Comparison of ENCODE assay signal across 33 mouse cellular contexts in the genomic region with DNA sequence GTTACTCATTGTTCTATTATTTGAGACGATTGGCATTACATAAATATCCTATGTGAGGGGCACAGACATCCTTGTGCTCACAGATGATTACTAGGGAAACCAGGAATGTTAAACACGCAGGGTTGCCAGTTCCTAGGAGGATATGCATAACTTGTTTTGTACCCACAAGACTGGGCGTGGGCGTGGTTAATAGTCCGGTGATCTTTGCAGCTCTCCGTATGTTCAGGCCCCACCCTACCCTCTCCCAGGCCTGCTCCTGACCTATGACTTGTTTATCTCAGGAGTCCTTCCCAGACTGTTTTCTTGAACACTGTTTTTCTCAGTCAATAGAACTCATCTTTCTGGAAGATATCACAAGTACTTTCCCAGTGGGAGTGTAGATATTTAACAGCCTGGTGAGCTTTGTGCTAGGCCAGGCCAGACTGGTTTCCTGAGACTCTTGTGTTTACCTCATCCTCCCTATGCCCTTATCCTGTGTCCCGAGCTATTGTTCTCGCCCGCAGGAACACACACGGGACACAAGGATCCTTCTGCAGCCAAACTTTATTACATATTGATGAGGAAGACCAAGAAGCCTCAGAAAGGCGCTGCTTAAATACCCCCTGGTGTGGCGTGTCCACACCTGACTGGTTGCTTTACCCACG. TPM values are rescaled to one million over a fixed set of nuclear protein-coding genes. Genes with fewer than 3 reads are reported as not detected.
DNase-seq lines count a peak whose midpoint lies in the region; ATAC-seq and TF ChIP-seq lines count a peak whose summit lies in the region.
"Had no signal": no experiment of that assay in that cellular context is flagged by ENCODE, and none has a peak within 500 bp of the region (broad histone marks: within the 10 kb centered on the region; RNA-seq: fewer than 3 reads in every experiment).

No protein-coding gene starts in this region.

- DNase-seq in embryonic facial prominence, embryonic 14.5 days (ENCODE audit: low spot score), result peak; percentile 18
- DNase-seq in embryonic facial prominence, embryonic 10.5 days (ENCODE audit: low spot score), result no peak
- peak; percentile 10 for DNase-seq in lung, postnatal 10 days
- DNase-seq in lung, adult 2 months, result no peak
- no peak for DNase-seq in embryo, embryonic 11 days
- DNase-seq: adrenal gland, postnatal 10 days; cerebellum, adult 8-10 months; cerebellum, postnatal 25 days; gastrocnemius, postnatal 10 days; heart, postnatal 36 days; kidney, adult 11 months; kidney, postnatal 14 days; right cerebral cortex, adult 18-20 months; spleen, adult 18-20 months; thymus, postnatal 14 days had no signal

- H3K4me3 ChIP-seq in embryonic facial prominence, embryonic 14.5 days (ENCODE audit: low read depth, low read length), result no peak overlapping the region
- H3K4me3 ChIP-seq in embryonic facial prominence, embryonic 10.5 days, result no peak overlapping the region
- no peak overlapping the region for H3K4me3 ChIP-seq in kidney, embryonic 16.5 days (ENCODE audit: low read length)
- H3K4me3 ChIP-seq in kidney, embryonic 14.5 days (ENCODE audit: low read length), result no peak overlapping the region
- no peak overlapping the region for H3K4me3 ChIP-seq in lung, adult 2 months (replicated peaks; ENCODE audit: extremely low read depth, low read depth, low read length)
- H3K4me3 ChIP-seq: embryonic facial prominence, embryonic 12.5 days; erythroblast, embryonic 14.5 days; forebrain, embryonic 12.5 days; hindbrain, embryonic 13.5 days; left cerebral cortex, adult 2 months; limb, embryonic 12.5 days; liver, embryonic 15.5 days; megakaryocyte, embryonic 14.5 days; midbrain, embryonic 12.5 days; myocyte; neural tube, embryonic 12.5 days had no signal

- 75% methylated on average over 13 of the region's 13 CpGs for WGBS in embryonic facial prominence, embryonic 14.5 days
- WGBS in embryonic facial prominence, embryonic 10.5 days, result 86% methylated on average over 13 of the region's 13 CpGs
- WGBS in kidney, embryonic 16.5 days, result 70% methylated on average over 13 of the region's 13 CpGs
- 81% methylated on average over 13 of the region's 13 CpGs for WGBS in kidney, embryonic 14.5 days
- 49% methylated on average over 13 of the region's 13 CpGs for WGBS in lung, adult 2 months

- H3K9me3 ChIP-seq in embryonic facial prominence, embryonic 14.5 days (ENCODE audit: control insufficient read depth, low read length), result no peaks in the 10 kb centered on the region
- no peaks in the 10 kb centered on the region for H3K9me3 ChIP-seq in embryonic facial prominence, embryonic 10.5 days
- H3K9me3 ChIP-seq in kidney, embryonic 16.5 days (ENCODE audit: low read length), result no peaks in the 10 kb centered on the region
- H3K9me3 ChIP-seq in kidney, embryonic 14.5 days (ENCODE audit: control insufficient read depth, low read length), result no peaks in the 10 kb centered on the region
- H3K9me3 ChIP-seq: embryonic facial prominence, embryonic 12.5 days; forebrain, embryonic 12.5 days; hindbrain, embryonic 13.5 days; limb, embryonic 12.5 days; liver, embryonic 15.5 days; midbrain, embryonic 12.5 days; neural tube, embryonic 12.5 days had no signal

- ATAC-seq in embryonic facial prominence, embryonic 14.5 days (ENCODE audit: low read depth), result no peak
- ATAC-seq in kidney, embryonic 16.5 days (ENCODE audit: low FRiP score, low TSS enrichment), result peak; percentile 51; the same call in 1 of the 2 replicates
- ATAC-seq in kidney, embryonic 14.5 days (ENCODE audit: low FRiP score, low TSS enrichment), result no peak

- H3K9ac ChIP-seq in embryonic facial prominence, embryonic 14.5 days (ENCODE audit: low read depth, low read length), result no peak overlapping the region
- no peak overlapping the region for H3K9ac ChIP-seq in kidney, embryonic 16.5 days (replicated peaks; ENCODE audit: low read length)
- H3K9ac ChIP-seq in kidney, embryonic 14.5 days (ENCODE audit: low read depth, low read length), result no peak overlapping the region
- H3K9ac ChIP-seq: embryonic facial prominence, embryonic 12.5 days; forebrain, embryonic 12.5 days; hindbrain, embryonic 13.5 days; limb, embryonic 12.5 days; liver, embryonic 15.5 days; midbrain, embryonic 12.5 days; neural tube, embryonic 12.5 days had no signal

- no peak overlapping the region for H3K27ac ChIP-seq in embryonic facial prominence, embryonic 14.5 days (replicated peaks; ENCODE audit: low read depth, low read length)
- no peak overlapping the region for H3K27ac ChIP-seq in embryonic facial prominence, embryonic 10.5 days (replicated peaks)
- no peak overlapping the region for H3K27ac ChIP-seq in kidney, embryonic 16.5 days (ENCODE audit: low read length)
- no peak overlapping the region for H3K27ac ChIP-seq in kidney, embryonic 14.5 days (ENCODE audit: low read depth, low read length)
- H3K27ac ChIP-seq: embryonic facial prominence, embryonic 12.5 days; forebrain, embryonic 12.5 days; hindbrain, embryonic 13.5 days; left cerebral cortex, adult 2 months; limb, embryonic 12.5 days; liver, embryonic 15.5 days; midbrain, embryonic 12.5 days; neural tube, embryonic 12.5 days had no signal

- H3K27me3 ChIP-seq in embryonic facial prominence, embryonic 14.5 days (replicated peaks; ENCODE audit: control insufficient read depth, insufficient read depth, low read length), result no peaks in the 10 kb centered on the region
- no peaks in the 10 kb centered on the region for H3K27me3 ChIP-seq in embryonic facial prominence, embryonic 10.5 days (replicated peaks; ENCODE audit: low read depth, poor library complexity, severe bottlenecking)
- H3K27me3 ChIP-seq in kidney, embryonic 16.5 days (ENCODE audit: insufficient read depth, low read length), result no peaks in the 10 kb centered on the region
- H3K27me3 ChIP-seq in kidney, embryonic 14.5 days (ENCODE audit: control insufficient read depth, insufficient read depth, low read length), result no peaks in the 10 kb centered on the region
- H3K27me3 ChIP-seq: embryonic facial prominence, embryonic 12.5 days; forebrain, embryonic 12.5 days; hindbrain, embryonic 13.5 days; limb, embryonic 12.5 days; liver, embryonic 15.5 days; megakaryocyte, embryonic 14.5 days; midbrain, embryonic 12.5 days; neural tube, embryonic 12.5 days had no signal

- TF ChIP-seq POLR2A in lung, adult 2 months (IDR thresholded peaks at IDR 0.05; ENCODE audit: borderline replicate concordance, extremely low read depth, low read depth, low read length), result no peak

- H3K36me3 ChIP-seq in embryonic facial prominence, embryonic 14.5 days (ENCODE audit: control insufficient read depth, insufficient read depth, low read length), result no peaks in the 10 kb centered on the region
- H3K36me3 ChIP-seq in embryonic facial prominence, embryonic 10.5 days (replicated peaks), result no peaks in the 10 kb centered on the region
- no peaks in the 10 kb centered on the region for H3K36me3 ChIP-seq in kidney, embryonic 16.5 days (ENCODE audit: insufficient read depth, low read length)
- H3K36me3 ChIP-seq in kidney, embryonic 14.5 days (ENCODE audit: control insufficient read depth, insufficient read depth, low read length), result no peaks in the 10 kb centered on the region
- H3K36me3 ChIP-seq: embryonic facial prominence, embryonic 12.5 days; forebrain, embryonic 12.5 days; hindbrain, embryonic 13.5 days; limb, embryonic 12.5 days; liver, embryonic 15.5 days; midbrain, embryonic 12.5 days; neural tube, embryonic 12.5 days had no signal

- no peaks in the 10 kb centered on the region for H3K4me1 ChIP-seq in embryonic facial prominence, embryonic 14.5 days (ENCODE audit: control insufficient read depth, insufficient read depth, low read length)
- no peaks in the 10 kb centered on the region for H3K4me1 ChIP-seq in embryonic facial prominence, embryonic 10.5 days
- no peaks in the 10 kb centered on the region for H3K4me1 ChIP-seq in kidney, embryonic 16.5 days (ENCODE audit: insufficient read depth, low read length)
- no peaks in the 10 kb centered on the region for H3K4me1 ChIP-seq in kidney, embryonic 14.5 days (ENCODE audit: control insufficient read depth, insufficient read depth, low read length)
- no peaks in the 10 kb centered on the region for H3K4me1 ChIP-seq in lung, adult 2 months (ENCODE audit: control insufficient read depth, insufficient read depth, low read length)
- H3K4me1 ChIP-seq: embryonic facial prominence, embryonic 12.5 days; forebrain, embryonic 12.5 days; hindbrain, embryonic 13.5 days; limb, embryonic 12.5 days; liver, embryonic 15.5 days; megakaryocyte, embryonic 14.5 days; midbrain, embryonic 12.5 days; neural tube, embryonic 12.5 days had no signal

- no peak for TF ChIP-seq CTCF in lung, adult 2 months (IDR thresholded peaks at IDR 0.05; ENCODE audit: insufficient read depth, low read length)

- H3K4me2 ChIP-seq in embryonic facial prominence, embryonic 14.5 days (ENCODE audit: low read depth, low read length), result no peak overlapping the region
- H3K4me2 ChIP-seq in kidney, embryonic 16.5 days (replicated peaks; ENCODE audit: low read depth, low read length), result no peak overlapping the region
- no peak overlapping the region for H3K4me2 ChIP-seq in kidney, embryonic 14.5 days (replicated peaks; ENCODE audit: low read depth, low read length)
- H3K4me2 ChIP-seq: embryonic facial prominence, embryonic 12.5 days; forebrain, embryonic 12.5 days; heart, embryonic 11.5 days; hindbrain, embryonic 13.5 days; limb, embryonic 12.5 days; liver, embryonic 15.5 days; midbrain, embryonic 12.5 days; neural tube, embryonic 12.5 days had no signal

RNA-seq across cellular contexts. Expression of gene Iqcm, which starts 40.7 kb away (rescaled TPM):
- polyA plus RNA-seq in embryonic facial prominence, embryonic 14.5 days (2014; fragmentation: Nextera tagmentation; extraction: Ambion mirVana), result 0.08 TPM in 1 of 2 replicates, not detected in the other
- polyA plus RNA-seq in embryonic facial prominence, embryonic 10.5 days (2016; fragmentation: Nextera tagmentation; extraction: Ambion mirVana), result 0.12 TPM in 1 of 2 replicates, not detected in the other
- not detected in 2 replicates for polyA plus RNA-seq in kidney, embryonic 16.5 days (2015; fragmentation: Nextera tagmentation; extraction: Ambion mirVana)
- 0.23 TPM in 1 of 2 replicates, not detected in the other for polyA plus RNA-seq in kidney, embryonic 14.5 days (2014; fragmentation: Nextera tagmentation; extraction: Ambion mirVana)
- not detected in 2 replicates for polyA plus RNA-seq in lung, adult 2 months (2012; rRNA removed)
- polyA plus RNA-seq: embryonic facial prominence, embryonic 12.5 days; erythroblast, embryonic 14.5 days; forebrain, embryonic 12.5 days; heart, embryonic 11.5 days; heart, embryonic 16.5 days; hindbrain, embryonic 13.5 days; limb, embryonic 12.5 days; liver, adult 2 months; liver, embryonic 15.5 days; midbrain, embryonic 12.5 days; myocyte; neural tube, embryonic 12.5 days; stomach, embryonic 16.5 days; urinary bladder, adult 2 months had no signal

Comparison
In these comparisons a context has a peak if more than half of its experiments do, and no peak if none do; other contexts are left out.
1. DNase-seq: peak in embryonic facial prominence, embryonic 14.5 days (single experiment) and lung, postnatal 10 days (single experiment); none in embryonic facial prominence, embryonic 10.5 days (single experiment), lung, adult 2 months (single experiment) and embryo, embryonic 11 days (single experiment).